Mouse (Mus musculus): ENCODE measurements around the gene Gabrr2.
A peak's percentile ranks its signal among the peaks of the same experiment; 100 is the strongest.

Gene Gabrr2

DNA sequence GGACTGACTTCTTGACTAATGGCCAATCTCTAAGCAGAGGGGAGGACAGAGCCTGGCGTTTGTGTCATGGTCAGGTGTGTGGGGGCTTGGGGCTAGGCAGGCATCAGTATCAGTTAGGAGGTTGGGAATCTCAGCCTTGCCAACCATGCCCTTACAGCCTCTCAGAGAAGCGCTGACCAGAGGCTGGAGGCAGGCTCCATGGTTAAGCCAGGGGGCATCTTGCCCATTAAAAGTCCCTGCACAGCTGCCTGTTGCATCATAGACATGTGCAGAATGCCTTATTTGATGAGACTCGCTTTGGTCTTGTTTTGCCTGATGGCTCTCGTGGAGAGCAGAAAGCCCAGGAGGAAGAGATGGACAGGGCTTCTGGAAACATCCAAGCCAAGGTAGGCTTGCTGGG, at the start of gene Gabrr2:
Gene Gabrr2, plus strand, starts transcription at position 19 of the 400 bp plus-strand sequence.
- no peak for DNase-seq (ENCODE audit: low read depth, low spot score)

DNA sequence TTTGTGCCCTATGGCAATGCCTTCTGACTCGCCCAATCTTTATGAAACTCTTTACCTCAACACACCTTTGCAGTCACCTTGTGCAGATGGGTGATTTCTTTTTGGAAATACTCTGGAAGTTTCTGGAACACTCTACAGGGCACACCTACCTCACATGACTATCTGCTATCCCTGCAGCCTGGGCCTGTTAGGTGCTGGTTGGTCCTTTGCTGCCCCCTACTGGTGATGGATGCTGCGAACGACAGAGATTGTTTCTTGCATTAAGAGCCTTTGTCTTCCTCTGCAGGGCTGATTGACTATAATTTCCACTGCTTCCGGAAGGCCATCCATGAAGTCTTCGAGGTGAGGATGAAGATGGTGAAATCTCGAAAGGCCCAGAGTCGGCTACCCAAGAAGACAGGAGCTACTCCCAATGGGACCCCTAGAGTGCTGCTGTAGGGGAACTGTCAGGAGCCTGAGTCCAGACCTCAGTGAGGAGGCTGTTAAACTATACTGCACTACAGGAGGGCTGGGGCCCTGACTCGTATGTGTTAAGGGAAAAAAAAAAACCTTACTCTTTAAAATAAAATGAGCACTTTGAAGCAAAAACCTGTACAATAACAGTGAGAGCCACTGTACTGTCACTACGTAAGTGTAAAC, 44.3 kb upstream of the Gabrr2 start:
- peak; percentile 96 for DNase-seq (ENCODE audit: low read depth, low spot score)

GRCm38 (mm10) chr4:33024420-33024819, 38.4 kb upstream of the Gabrr2 start:
- no peak for DNase-seq (ENCODE audit: low read depth, low spot score)

DNA sequence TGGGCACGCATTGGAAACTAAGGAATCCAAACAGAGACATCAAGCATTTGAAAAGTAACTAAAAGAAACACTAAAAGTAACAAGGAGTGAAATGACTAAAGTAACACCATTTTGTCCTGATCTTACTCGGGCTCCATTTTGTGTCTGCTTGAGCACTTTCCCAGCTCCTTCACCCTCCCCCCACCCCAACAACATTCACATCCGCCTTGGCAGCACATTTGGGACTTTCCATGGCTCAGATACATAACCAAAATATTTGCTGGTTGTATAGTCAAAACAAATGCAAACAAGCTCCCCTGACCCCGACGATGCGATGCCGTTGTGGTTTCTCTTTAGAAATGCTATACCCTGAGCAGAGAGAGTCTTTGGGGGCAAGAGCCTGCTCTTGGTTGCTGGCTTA, 33.7 kb upstream of the Gabrr2 start:
- DNase-seq (ENCODE audit: low read depth, low spot score) = no peak

DNA sequence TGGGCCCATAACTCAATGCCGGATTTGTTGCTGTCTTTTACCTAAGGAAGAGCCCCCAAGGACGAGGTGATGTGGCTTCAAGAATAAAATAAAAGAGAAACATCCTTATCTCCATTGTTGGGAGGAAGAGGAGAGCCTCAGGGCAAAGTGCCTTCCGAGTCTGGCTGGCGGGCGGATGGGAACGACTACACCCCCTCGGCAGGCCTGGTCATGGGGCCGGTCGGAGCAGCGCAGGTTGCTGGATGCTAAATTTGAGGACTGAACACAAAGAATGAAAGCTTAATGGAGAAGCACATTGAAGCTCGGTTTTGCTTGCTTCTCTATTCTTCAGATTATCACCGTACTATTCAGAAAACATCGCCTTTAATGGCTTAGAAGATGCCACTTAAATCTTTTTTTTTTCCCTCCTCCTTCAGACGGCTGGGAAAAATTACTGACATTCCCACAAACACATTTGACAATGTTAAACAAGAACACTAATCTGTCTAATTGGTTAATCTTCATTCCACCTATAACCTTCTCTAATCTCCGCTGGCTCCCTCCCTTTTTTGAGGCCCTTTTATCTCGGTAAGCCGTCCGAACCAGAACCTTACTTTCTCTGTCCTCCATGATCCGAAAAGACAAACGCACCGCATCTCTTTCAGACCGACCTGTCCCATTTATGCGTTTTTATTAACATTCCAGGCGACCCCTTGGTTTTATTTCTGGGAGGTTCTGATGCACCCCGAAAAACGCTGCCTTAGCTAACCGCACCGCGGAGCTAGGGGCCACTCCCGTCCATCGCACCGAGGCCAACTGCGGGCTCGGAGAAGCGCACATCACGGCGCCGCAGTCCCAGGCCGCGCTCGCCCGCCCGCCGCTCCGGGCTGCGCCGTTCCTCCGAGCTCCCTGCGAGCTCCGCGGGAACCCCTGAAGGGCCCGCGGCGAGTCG, 32.3 kb upstream of the Gabrr2 start:
- peak; percentile 64 for DNase-seq (ENCODE audit: low read depth, low spot score)

DNA sequence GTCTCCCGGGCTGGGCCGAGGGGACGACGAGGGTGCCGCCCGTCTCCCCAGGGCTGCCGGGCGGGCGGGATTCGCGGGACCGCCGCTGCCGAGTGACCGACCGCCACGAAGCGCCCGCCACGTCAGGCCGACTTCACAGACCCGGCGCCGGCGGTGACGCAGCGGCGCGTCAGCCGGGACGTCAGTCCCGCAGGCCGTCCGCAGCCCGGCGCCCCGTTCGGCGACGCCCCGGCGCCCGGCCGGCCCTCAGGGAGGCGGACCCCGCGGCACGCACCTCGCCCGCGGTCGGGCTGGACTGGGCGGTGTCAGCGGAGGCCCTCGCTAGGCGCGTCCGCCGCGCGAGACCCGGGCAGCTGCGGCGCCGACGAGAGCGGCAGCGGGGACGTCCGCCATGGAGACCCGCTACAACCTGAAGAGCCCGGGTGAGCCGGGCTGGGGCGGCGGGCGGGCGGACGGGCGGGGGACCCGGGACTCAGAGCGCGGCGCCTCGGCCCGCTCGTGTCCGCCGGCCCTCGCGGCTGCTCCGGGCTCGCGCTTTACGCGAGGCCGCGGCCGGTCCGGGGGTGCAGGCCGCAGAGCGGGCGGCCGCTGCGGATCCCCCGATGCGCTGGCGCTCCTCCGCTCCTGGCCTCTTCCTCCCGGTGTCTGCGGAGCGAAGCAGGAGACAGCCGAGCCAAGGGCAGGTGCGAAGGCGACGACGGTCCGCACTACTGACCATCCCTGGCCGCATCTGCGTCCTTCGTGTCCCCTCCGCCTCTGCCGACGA, 31.4 kb upstream of the Gabrr2 start, which contains the start of gene Ube2j1:
Gene Ube2j1, plus strand, starts transcription at position 222 of the 766 bp plus-strand sequence.
- DNase-seq (ENCODE audit: low read depth, low spot score) = peak; percentile 97

DNA sequence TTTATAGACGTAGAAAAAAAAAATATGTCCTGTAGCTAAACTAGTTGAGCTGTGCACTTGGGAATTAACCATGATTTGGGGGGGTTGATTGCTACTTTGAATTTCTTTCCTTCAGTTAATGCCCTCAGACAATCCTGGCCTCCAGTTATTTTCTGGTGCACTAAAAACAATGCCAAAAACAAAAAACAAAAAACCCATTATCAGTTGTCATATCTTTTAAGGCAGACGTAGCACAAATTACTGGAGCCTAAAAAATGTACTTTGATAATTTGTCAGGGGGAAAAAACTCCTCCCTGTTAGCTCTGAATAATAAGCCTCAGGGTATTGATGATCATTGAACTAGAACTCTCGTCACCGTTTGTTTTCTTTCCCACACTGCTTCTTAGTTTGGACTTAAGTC, 30.8 kb upstream of the Gabrr2 start:
- DNase-seq (ENCODE audit: low read depth, low spot score) = no peak

DNA sequence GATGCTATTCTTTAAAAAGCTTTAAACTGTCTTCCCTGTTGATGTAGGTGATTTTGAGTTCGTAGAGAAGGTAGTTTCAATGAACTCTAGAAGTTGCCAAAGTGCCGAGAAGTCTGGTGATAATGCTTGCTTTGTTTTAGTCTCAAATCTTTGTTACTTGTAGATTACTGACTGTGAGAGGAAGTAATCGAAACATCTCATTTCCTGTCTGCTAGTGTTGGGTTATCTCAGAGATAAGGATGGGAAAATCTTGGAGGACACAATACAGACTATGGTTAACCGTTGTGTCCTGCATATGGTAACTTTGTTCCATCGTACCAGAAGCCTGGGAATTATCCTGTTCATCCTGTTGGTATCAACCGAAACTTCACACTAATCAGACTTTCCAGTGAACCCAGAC, 29.3 kb upstream of the Gabrr2 start:
- no peak for DNase-seq (ENCODE audit: low read depth, low spot score)

GRCm38 (mm10) chr4:33039826-33040225, 23.0 kb upstream of the Gabrr2 start:
- DNase-seq (ENCODE audit: low read depth, low spot score) = no peak

DNA sequence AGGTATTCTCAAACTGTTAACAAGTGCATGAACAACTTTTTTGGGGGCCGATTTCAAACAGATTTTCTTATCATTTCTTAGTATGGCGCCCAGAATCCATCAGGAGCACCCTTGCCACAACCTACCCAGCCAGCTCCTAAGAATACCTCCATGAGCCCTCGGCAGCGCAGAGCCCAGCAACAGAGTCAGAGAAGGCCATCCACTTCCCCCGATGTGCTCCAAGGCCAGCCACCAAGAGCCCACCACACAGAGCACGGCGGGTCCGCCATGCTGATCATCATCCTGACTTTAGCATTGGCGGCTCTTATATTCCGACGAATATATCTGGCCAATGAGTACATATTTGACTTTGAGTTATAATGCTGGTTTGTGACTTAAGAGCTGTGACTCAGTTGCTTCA, 13.2 kb upstream of the Gabrr2 start:
- DNase-seq (ENCODE audit: low read depth, low spot score) = no peak

- peak; percentile 66 for DNase-seq (ENCODE audit: low read depth, low spot score)
These were observed 10.7 kb upstream of the Gabrr2 start for GRCm38 (mm10) chr4:33052055-33052454.

GRCm38 (mm10) chr4:33052650-33053049, 10.1 kb upstream of the Gabrr2 start:
- DNase-seq (ENCODE audit: low read depth, low spot score) = no peak

GRCm38 (mm10) chr4:33054426-33054825, 8.4 kb upstream of the Gabrr2 start:
- DNase-seq (ENCODE audit: low read depth, low spot score) = no peak

GRCm38 (mm10) chr4:33056317-33056716, 6.5 kb upstream of the Gabrr2 start:
- no peak for DNase-seq (ENCODE audit: low read depth, low spot score)

DNA sequence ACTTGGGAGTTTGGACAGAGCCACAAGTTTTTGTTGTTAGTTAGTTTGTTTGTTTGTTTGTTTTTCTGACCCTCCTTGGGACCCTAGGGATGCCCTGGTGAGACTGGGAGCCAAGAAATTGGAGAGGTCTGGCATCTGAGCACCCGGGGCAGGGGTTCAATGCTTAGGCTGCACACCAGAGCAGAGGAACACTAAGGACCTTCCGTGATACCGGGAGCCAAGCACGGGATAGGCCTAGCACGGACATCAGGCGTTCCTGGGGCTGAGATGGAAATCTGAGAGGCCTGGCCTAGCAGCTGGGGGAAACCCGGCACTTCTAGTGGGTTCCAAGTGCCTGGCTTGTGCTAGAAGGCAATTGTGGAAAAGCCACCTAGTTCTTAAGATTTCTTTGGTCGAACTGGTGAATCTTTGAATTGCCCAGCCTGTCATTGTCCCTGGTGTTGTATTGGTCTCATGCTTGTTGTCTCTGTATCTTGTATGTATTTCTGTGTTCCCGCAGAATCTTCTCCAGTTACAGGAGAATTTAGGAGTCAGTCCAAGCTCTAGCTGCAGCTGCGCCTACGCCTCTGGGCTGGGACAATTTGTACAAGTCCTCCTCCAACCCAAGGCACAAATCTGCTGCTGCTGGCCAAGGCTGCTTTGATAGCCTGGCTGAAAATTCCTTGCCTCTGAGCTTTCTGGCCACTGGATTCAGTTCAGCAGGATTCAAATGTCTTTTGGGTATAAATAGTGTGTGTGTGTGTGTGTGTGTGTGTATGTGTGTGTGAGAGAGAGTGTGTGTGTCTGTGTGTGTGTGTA, 4.7 kb upstream of the Gabrr2 start:
- peak; percentile 84 for DNase-seq (ENCODE audit: low read depth, low spot score)

- DNase-seq (ENCODE audit: low read depth, low spot score) = no peak
These were observed 1.6 kb upstream of the Gabrr2 start for GRCm38 (mm10) chr4:33061158-33061557.

DNA sequence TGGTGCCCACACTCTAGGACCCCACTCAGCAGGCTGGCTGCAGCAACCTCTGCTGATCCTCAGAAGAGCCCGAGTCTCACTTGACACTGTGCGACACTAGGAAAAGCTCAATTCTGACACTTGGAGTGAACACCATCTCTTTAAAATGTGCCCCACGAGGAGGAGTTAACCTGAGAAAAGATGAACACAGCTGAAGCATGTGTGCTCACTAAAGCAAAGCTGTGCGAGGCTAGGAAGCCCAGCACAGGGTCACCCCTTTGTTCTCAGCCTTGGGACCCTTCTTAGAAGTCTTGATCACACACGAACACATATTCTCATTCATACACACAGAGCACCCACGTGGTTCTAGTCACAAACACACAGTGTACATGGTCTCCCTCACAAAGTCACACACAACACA, 2.2 kb downstream of the Gabrr2 start:
- DNase-seq (ENCODE audit: low read depth, low spot score) = no peak

DNA sequence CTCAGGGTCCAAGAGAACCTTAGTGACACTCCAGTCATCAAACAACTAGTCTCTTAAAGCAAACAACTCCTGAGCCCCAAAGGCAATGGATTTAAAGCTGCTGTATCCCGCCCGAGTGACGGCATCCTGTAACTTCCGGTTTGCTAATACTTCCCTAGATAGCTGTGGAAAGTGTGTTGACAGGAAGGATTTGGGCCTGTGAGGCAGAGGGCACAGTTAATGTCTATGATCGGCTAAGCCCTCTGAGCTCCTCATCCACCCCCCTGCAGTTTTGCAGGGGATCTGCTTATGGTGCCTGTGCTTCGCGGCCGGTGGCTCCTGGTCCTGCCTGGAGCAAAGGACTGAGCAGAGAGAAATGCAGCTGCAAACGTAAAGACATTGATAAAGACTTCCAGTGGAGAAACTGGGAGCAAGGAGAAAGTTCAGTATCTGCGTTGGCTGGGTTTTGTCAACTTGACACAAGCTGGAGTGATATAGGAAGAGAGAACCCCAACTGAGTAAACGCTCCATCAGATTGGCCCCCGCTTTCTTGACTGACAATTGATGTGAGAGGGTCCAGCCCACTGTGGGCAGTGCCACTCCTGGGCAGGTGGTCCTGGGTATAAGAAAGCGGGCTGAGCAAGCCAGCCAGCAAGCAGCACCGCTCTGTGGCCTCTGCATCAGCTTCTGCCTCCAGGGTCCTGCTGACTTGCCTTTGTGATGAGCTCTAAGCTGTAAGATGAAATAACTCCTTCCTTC, 3.6 kb downstream of the Gabrr2 start:
- DNase-seq (ENCODE audit: low read depth, low spot score) = no peak

- DNase-seq (ENCODE audit: low read depth, low spot score) = no peak
These were observed 4.5 kb downstream of the Gabrr2 start for GRCm38 (mm10) chr4:33067331-33067730.

GRCm38 (mm10) chr4:33067826-33068225, 5.0 kb downstream of the Gabrr2 start:
- no peak for DNase-seq (ENCODE audit: low read depth, low spot score)

DNA sequence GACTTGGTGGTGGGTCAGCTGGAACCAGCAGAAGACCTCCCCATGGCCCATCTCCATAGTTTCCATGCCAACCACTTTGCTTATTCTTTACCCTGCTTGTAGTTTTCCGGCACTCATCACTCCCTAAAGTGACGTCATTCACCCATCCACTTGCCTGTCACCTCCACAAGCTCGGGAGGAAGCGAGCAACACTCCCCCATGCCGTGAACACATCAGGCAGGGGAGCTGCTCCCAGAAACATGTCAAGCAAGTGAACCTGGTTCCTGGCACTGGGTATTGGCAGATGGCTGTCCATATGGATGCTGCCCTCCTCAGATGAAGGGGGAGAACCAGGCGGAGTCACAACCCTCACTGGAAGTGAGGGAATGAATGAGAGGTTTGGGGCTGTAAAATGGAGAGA, 6.1 kb downstream of the Gabrr2 start:
- peak; percentile 99 for DNase-seq (ENCODE audit: low read depth, low spot score)
